Mouse (Mus musculus) bone marrow macrophage, adult 2 months (primary cell): ENCODE measurements at regions not wholly inside any gene's neighbourhood (a gene's known extent, or its start where the extent isn't known, plus 50 kb on each side); places are given as distances from the start of the nearest gene placed in this dataset.

Experiments
- H3K27ac ChIP-seq: 2 replicates; pipeline ENCODE4 v1.5.1; 2012; ENCODE audit warnings: low read depth, low read length; ENCODE audit not compliant: insufficient read depth
- H3K4me1 ChIP-seq: 2 replicates; pipeline ENCODE4 v1.6.1; 2012; ENCODE audit warnings: low read length; ENCODE audit not compliant: control insufficient read depth, insufficient read depth
- H3K4me3 ChIP-seq: 2 replicates; pipeline ENCODE4 v1.5.1; 2012; ENCODE audit warnings: mild to moderate bottlenecking, low read length, moderate library complexity; ENCODE audit not compliant: insufficient read depth
- CTCF ChIP-seq: IDR thresholded peaks from 2 replicates; pipeline ENCODE4 v1.5.1; 2012; ENCODE audit warnings: low read depth, mild to moderate bottlenecking, low read length, moderate library complexity
- POLR2A ChIP-seq: IDR thresholded peaks from 2 replicates; pipeline ENCODE4 v1.6.1; 2012; ENCODE audit warnings: mild to moderate bottlenecking, low read depth, low read length, borderline replicate concordance

- Histone ChIP-seq H3K27ac (no peak overlapping the region), H3K4me3 (no peak overlapping the region), H3K4me1 (no peaks in the 10 kb centered on the region)
- TF ChIP-seq POLR2A (no peak), CTCF (no peak)
Observed at GRCm38 (mm10) chr3:81482742-81483141, 446.5 kb downstream of the Pdgfc start.

- H3K4me3 ChIP-seq = no peak overlapping the region
- no peak for TF ChIP-seq POLR2A
- no peak for TF ChIP-seq CTCF
Observed at GRCm38 (mm10) chr3:81483363-81483762, 447.1 kb downstream of the Pdgfc start.

GRCm38 (mm10) chr3:81505316-81505715 lies 427.1 kb upstream of the Ctso start:
- Histone ChIP-seq H3K27ac (no peak overlapping the region), H3K4me3 (no peak overlapping the region), H3K4me1 (no peaks in the 10 kb centered on the region)
- TF ChIP-seq POLR2A = no peak
- TF ChIP-seq CTCF = no peak

More at GRCm38 (mm10) chr3:81483363-81483762, 447.1 kb downstream of the Pdgfc start:
- Histone ChIP-seq H3K4me1 (no peaks in the 10 kb centered on the region), H3K27ac (no peak overlapping the region)

- TF ChIP-seq CTCF = no peak
- TF ChIP-seq POLR2A = no peak
- H3K4me3 ChIP-seq = no peak overlapping the region
Observed at GRCm38 (mm10) chr3:81508611-81509010, 423.8 kb upstream of the Ctso start.

GRCm38 (mm10) chr3:81521804-81522203 lies 410.6 kb upstream of the Ctso start:
- TF ChIP-seq CTCF = no peak
- no peak for TF ChIP-seq POLR2A
- no peaks in the 10 kb centered on the region for H3K4me1 ChIP-seq
- no peak overlapping the region for H3K27ac ChIP-seq
- no peak overlapping the region for H3K4me3 ChIP-seq

More at GRCm38 (mm10) chr3:81508611-81509010, 423.8 kb upstream of the Ctso start:
- no peaks in the 10 kb centered on the region for H3K4me1 ChIP-seq
- no peak overlapping the region for H3K27ac ChIP-seq

- no peak overlapping the region for H3K4me3 ChIP-seq
- no peaks in the 10 kb centered on the region for H3K4me1 ChIP-seq
- H3K27ac ChIP-seq = no peak overlapping the region
- TF ChIP-seq POLR2A = no peak
- TF ChIP-seq CTCF = no peak
Observed at GRCm38 (mm10) chr3:81530872-81531271, 401.5 kb upstream of the Ctso start.

GRCm38 (mm10) chr3:81535448-81536205 lies 396.8 kb upstream of the Ctso start:
- no peak for TF ChIP-seq POLR2A
- no peak for TF ChIP-seq CTCF
- no peaks in the 10 kb centered on the region for H3K4me1 ChIP-seq
- H3K27ac ChIP-seq = no peak overlapping the region
- no peak overlapping the region for H3K4me3 ChIP-seq

GRCm38 (mm10) chr3:81554773-81555172 lies 377.6 kb upstream of the Ctso start:
- Histone ChIP-seq H3K4me1 (no peaks in the 10 kb centered on the region), H3K4me3 (no peak overlapping the region), H3K27ac (no peak overlapping the region)
- no peak for TF ChIP-seq POLR2A

- TF ChIP-seq POLR2A = no peak
- TF ChIP-seq CTCF = no peak
- Histone ChIP-seq H3K4me3 (no peak overlapping the region), H3K27ac (no peak overlapping the region; the same call in 1 of the 2 replicates), H3K4me1 (peaks cover 13% of the 10 kb centered on the region)
Observed at GRCm38 (mm10) chr3:81562610-81563258, 369.7 kb upstream of the Ctso start.

GRCm38 (mm10) chr3:81563858-81564756 lies 368.3 kb upstream of the Ctso start:
- peak overlapping the region; percentile 40 for H3K27ac ChIP-seq
- peaks cover 13% of the 10 kb centered on the region for H3K4me1 ChIP-seq
- TF ChIP-seq POLR2A = no peak
- TF ChIP-seq CTCF = no peak
- H3K4me3 ChIP-seq = no peak overlapping the region
